Mouse (Mus musculus) layer of hippocampus, adult 11-12 months (tissue): ENCODE measurements around the gene Tep1.

ENCODE experiments used
- DNase-seq: peaks from one replicate; pipeline ENCODE4 v3.0.0; 2022; ENCODE audit warnings: low spot score

Tep1 gene

GRCm38 (mm10) chr14:50795261-50795935 lies 75.0 kb downstream of the Tep1 start:
- DNase-seq = no peak

- no peak for DNase-seq
Observed at GRCm38 (mm10) chr14:50788157-50788556, 82.2 kb downstream of the Tep1 start.

GRCm38 (mm10) chr14:50785251-50785637 lies 85.1 kb downstream of the Tep1 start, which contains the start of gene Ttc5:
Gene Ttc5, minus strand, starts transcription at chr14:50785519.
- DNase-seq = peak; percentile 91

- no peak for DNase-seq
Observed at GRCm38 (mm10) chr14:50784391-50785250, 85.7 kb downstream of the Tep1 start.

GRCm38 (mm10) chr14:50782166-50782565 lies 88.2 kb downstream of the Tep1 start:
- DNase-seq = no peak
